Mouse (Mus musculus) liver, adult (tissue): Measurements from ENCODE around the gene Eomes.

Source experiments
- GATA4 ChIP-seq: IDR thresholded peaks from 2 replicates; pipeline ENCODE4 v1.6.1; 2014; ENCODE audit warnings: mild to moderate bottlenecking, low read length; ENCODE audit not compliant: insufficient replicate concordance

The Eomes gene

GRCm38 (mm10) chr9:118479508-118480291 is 1.7 kb downstream of the Eomes start:
- TF ChIP-seq GATA4, result no peak

GRCm38 (mm10) chr9:118480292-118480690 is 2.3 kb downstream of the Eomes start:
- TF ChIP-seq GATA4, result no peak

- no peak for TF ChIP-seq GATA4
These were observed 4.2 kb downstream of the Eomes start for GRCm38 (mm10) chr9:118482210-118482609.

- TF ChIP-seq GATA4, result no peak
These were observed 8.5 kb downstream of the Eomes start for GRCm38 (mm10) chr9:118486361-118487095.

GRCm38 (mm10) chr9:118487096-118487395 is 9.0 kb downstream of the Eomes start:
- TF ChIP-seq GATA4, result no peak

- TF ChIP-seq GATA4, result no peak
These were observed 9.6 kb downstream of the Eomes start for GRCm38 (mm10) chr9:118487636-118488035.

GRCm38 (mm10) chr9:118488138-118488895 is 10.3 kb downstream of the Eomes start:
- no peak for TF ChIP-seq GATA4

GRCm38 (mm10) chr9:118488896-118489578 is 11.0 kb downstream of the Eomes start:
- TF ChIP-seq GATA4, result no peak

GRCm38 (mm10) chr9:118489579-118490019 is 11.6 kb downstream of the Eomes start:
- TF ChIP-seq GATA4, result no peak

- TF ChIP-seq GATA4, result no peak
These were observed 13.2 kb downstream of the Eomes start for GRCm38 (mm10) chr9:118491195-118491594.

GRCm38 (mm10) chr9:118492932-118493698 is 15.1 kb downstream of the Eomes start:
- no peak for TF ChIP-seq GATA4

GRCm38 (mm10) chr9:118494106-118494505 is 16.1 kb downstream of the Eomes start:
- no peak for TF ChIP-seq GATA4

GRCm38 (mm10) chr9:118495933-118496332 is 17.9 kb downstream of the Eomes start:
- TF ChIP-seq GATA4, result no peak

- no peak for TF ChIP-seq GATA4
These were observed 18.9 kb downstream of the Eomes start for GRCm38 (mm10) chr9:118496952-118497351.
